Mouse (Mus musculus) heart, embryonic 12.5 days (tissue): ENCODE measurements around the gene Rab30. TPM values are rescaled to one million over a fixed set of nuclear protein-coding genes. Genes with fewer than 3 reads are reported as not detected.

Experiments used
- ATAC-seq: fragments of 200-750 bp; cut with Nextera tagmentation; 2 replicates; pipeline ENCODE4 v1.8.0; 2017; ENCODE audit warnings: moderate TSS enrichment, moderate library complexity; ENCODE audit not compliant: insufficient number of reproducible peaks, low FRiP score
- H3K27ac ChIP-seq: fragments of 300-500 bp; sonication (generic); 2 replicates; pipeline ENCODE4 v1.5.1; 2016; ENCODE audit warnings: mild to moderate bottlenecking, moderate library complexity; ENCODE audit not compliant: poor library complexity, severe bottlenecking
- H3K27me3 ChIP-seq: fragments of 300-500 bp; sonication (generic); replicated peaks from 2 replicates; pipeline ENCODE4 v1.6.1; 2016; ENCODE audit warnings: mild to moderate bottlenecking, moderate library complexity
- H3K36me3 ChIP-seq: fragments of 300-500 bp; sonication (generic); 2 replicates; pipeline ENCODE4 v1.6.1; 2016; ENCODE audit warnings: mild to moderate bottlenecking, moderate library complexity
- H3K4me1 ChIP-seq: fragments of 300-500 bp; sonication (generic); replicated peaks from 2 replicates; pipeline ENCODE4 v1.6.1; 2016; ENCODE audit warnings: mild to moderate bottlenecking
- H3K4me2 ChIP-seq: fragments of 300-500 bp; sonication (generic); 2 replicates; pipeline ENCODE4 v1.6.1; 2016; ENCODE audit warnings: mild to moderate bottlenecking, moderate library complexity
- H3K4me3 ChIP-seq: fragments of 300-500 bp; sonication (generic); 2 replicates; pipeline ENCODE4 v1.5.1; 2016; ENCODE audit warnings: mild to moderate bottlenecking
- H3K9ac ChIP-seq: fragments of 300-500 bp; sonication (generic); 2 replicates; pipeline ENCODE4 v1.6.1; 2016; ENCODE audit warnings: mild to moderate bottlenecking, moderate library complexity
- H3K9me3 ChIP-seq: fragments of 300-500 bp; sonication (generic); replicated peaks from 2 replicates; pipeline ENCODE4 v1.6.1; 2016; ENCODE audit warnings: mild to moderate bottlenecking, moderate library complexity
- whole genome bisulfite sequencing: fragments of 180-500 bp; shearing (Covaris S2); methylation state at CpG from one replicate; pipeline ENCODE4 v1.1.7; 2016; 5-methylcytosine and 5-hydroxymethylcytosine counted together
- polyA plus RNA-seq: library from polyadenylated mRNA; unstranded; fragments of >200 nt; fragmentation: Nextera tagmentation; extraction: Ambion mirVana; gene quantifications from 2 replicates; pipeline ENCODE4 v1.2.1, GENCODE M21; 2016

Gene Rab30
- polyA plus RNA-seq, 1 experiment from 2014 or later, result 9.4 TPM

- WGBS, result 79% methylated on average over 1 of the region's 1 CpGs
- Histone ChIP-seq H3K27me3 (no peaks in the 10 kb centered on the region), H3K36me3 (no peaks in the 10 kb centered on the region), H3K4me1 (no peaks in the 10 kb centered on the region; the same call in 1 of the 2 replicates), H3K4me2 (no peak overlapping the region), H3K4me3 (no peak overlapping the region), H3K9ac (no peak overlapping the region), H3K9me3 (no peaks in the 10 kb centered on the region), H3K27ac (no peak overlapping the region)
- no peak for ATAC-seq
These were observed 79.0 kb downstream of the Rab30 start for GRCm38 (mm10) chr7:92820410-92820809.

GRCm38 (mm10) chr7:92820941-92821465 lies 79.6 kb downstream of the Rab30 start:
- Histone ChIP-seq H3K9me3 (no peaks in the 10 kb centered on the region), H3K4me3 (no peak overlapping the region), H3K27ac (no peak overlapping the region), H3K4me1 (no peaks in the 10 kb centered on the region; the same call in 1 of the 2 replicates), H3K36me3 (no peaks in the 10 kb centered on the region), H3K27me3 (no peaks in the 10 kb centered on the region), H3K9ac (no peak overlapping the region), H3K4me2 (no peak overlapping the region)
- WGBS, result 74% methylated on average over 7 of the region's 7 CpGs
- no peak for ATAC-seq

GRCm38 (mm10) chr7:92821871-92822270 lies 80.5 kb downstream of the Rab30 start:
- WGBS, result 62% methylated on average over 4 of the region's 4 CpGs
- Histone ChIP-seq H3K27ac (no peak overlapping the region), H3K4me1 (no peaks in the 10 kb centered on the region; the same call in 1 of the 2 replicates), H3K4me2 (no peak overlapping the region), H3K4me3 (no peak overlapping the region), H3K9ac (no peak overlapping the region), H3K27me3 (no peaks in the 10 kb centered on the region), H3K36me3 (no peaks in the 10 kb centered on the region), H3K9me3 (no peaks in the 10 kb centered on the region)
- ATAC-seq, result no peak

- no peaks in the 10 kb centered on the region for H3K36me3 ChIP-seq
- no peaks in the 10 kb centered on the region for H3K27me3 ChIP-seq
- H3K9ac ChIP-seq, result no peak overlapping the region
- H3K4me1 ChIP-seq, result no peaks in the 10 kb centered on the region; the same call in 1 of the 2 replicates
- H3K4me2 ChIP-seq, result no peak overlapping the region
- H3K9me3 ChIP-seq, result no peaks in the 10 kb centered on the region
- H3K27ac ChIP-seq, result no peak overlapping the region
- no peak overlapping the region for H3K4me3 ChIP-seq
- no peak for ATAC-seq
- WGBS, result 59% methylated on average over 1 of the region's 1 CpGs
These were observed 81.2 kb downstream of the Rab30 start for GRCm38 (mm10) chr7:92822409-92823101.

GRCm38 (mm10) chr7:92826248-92826647 lies 84.8 kb downstream of the Rab30 start:
- no peaks in the 10 kb centered on the region for H3K4me1 ChIP-seq
- no peak for ATAC-seq
- no peak overlapping the region for H3K4me2 ChIP-seq
- 85% methylated on average over 3 of the region's 3 CpGs for WGBS
- H3K9me3 ChIP-seq, result no peaks in the 10 kb centered on the region
- no peaks in the 10 kb centered on the region for H3K27me3 ChIP-seq
- H3K9ac ChIP-seq, result no peak overlapping the region
- no peak overlapping the region for H3K4me3 ChIP-seq
- H3K27ac ChIP-seq, result no peak overlapping the region
- H3K36me3 ChIP-seq, result no peaks in the 10 kb centered on the region

- no peak overlapping the region for H3K4me3 ChIP-seq
- no peak overlapping the region for H3K4me2 ChIP-seq
- WGBS, result 41% methylated on average over 3 of the region's 3 CpGs
- no peaks in the 10 kb centered on the region for H3K36me3 ChIP-seq
- H3K27me3 ChIP-seq, result no peaks in the 10 kb centered on the region
- no peak for ATAC-seq
- no peak overlapping the region for H3K9ac ChIP-seq
- no peaks in the 10 kb centered on the region for H3K4me1 ChIP-seq
- no peak overlapping the region for H3K27ac ChIP-seq
- H3K9me3 ChIP-seq, result no peaks in the 10 kb centered on the region
These were observed 86.6 kb downstream of the Rab30 start for GRCm38 (mm10) chr7:92827981-92828380.

- ATAC-seq, result no peak
- H3K4me1 ChIP-seq, result no peaks in the 10 kb centered on the region
- H3K9me3 ChIP-seq, result no peaks in the 10 kb centered on the region
- peaks cover 8% of the 10 kb centered on the region; the same call in 1 of the 2 replicates for H3K36me3 ChIP-seq
- no peak overlapping the region for H3K9ac ChIP-seq
- no peak overlapping the region for H3K4me3 ChIP-seq
- H3K27ac ChIP-seq, result no peak overlapping the region
- WGBS, result 87% methylated on average over 6 of the region's 6 CpGs
- no peak overlapping the region for H3K4me2 ChIP-seq
- no peaks in the 10 kb centered on the region for H3K27me3 ChIP-seq
These were observed 91.0 kb downstream of the Rab30 start for GRCm38 (mm10) chr7:92832395-92832794.

GRCm38 (mm10) chr7:92834391-92834790 lies 93.0 kb downstream of the Rab30 start:
- Histone ChIP-seq H3K4me3 (no peak overlapping the region), H3K4me1 (no peaks in the 10 kb centered on the region), H3K9ac (no peak overlapping the region), H3K4me2 (no peak overlapping the region), H3K36me3 (peaks cover 8% of the 10 kb centered on the region; the same call in 1 of the 2 replicates), H3K9me3 (no peaks in the 10 kb centered on the region), H3K27me3 (no peaks in the 10 kb centered on the region), H3K27ac (no peak overlapping the region)
- WGBS, result 71% methylated on average over 2 of the region's 2 CpGs
- no peak for ATAC-seq

- WGBS, result 72% methylated on average over 3 of the region's 3 CpGs
- no peaks in the 10 kb centered on the region for H3K4me1 ChIP-seq
- H3K4me2 ChIP-seq, result no peak overlapping the region
- H3K9me3 ChIP-seq, result no peaks in the 10 kb centered on the region
- no peak overlapping the region for H3K4me3 ChIP-seq
- H3K36me3 ChIP-seq, result peaks cover 8% of the 10 kb centered on the region; the same call in 1 of the 2 replicates
- no peak overlapping the region for H3K27ac ChIP-seq
- H3K27me3 ChIP-seq, result no peaks in the 10 kb centered on the region
- no peak for ATAC-seq
- no peak overlapping the region for H3K9ac ChIP-seq
These were observed 95.0 kb downstream of the Rab30 start for GRCm38 (mm10) chr7:92836447-92836846.

- no peak overlapping the region for H3K4me3 ChIP-seq
- H3K9me3 ChIP-seq, result no peaks in the 10 kb centered on the region
- ATAC-seq, result no peak
- no peak overlapping the region for H3K9ac ChIP-seq
- WGBS, result 78% methylated on average over 11 of the region's 11 CpGs
- H3K27me3 ChIP-seq, result no peaks in the 10 kb centered on the region
- H3K36me3 ChIP-seq, result peaks cover 8% of the 10 kb centered on the region; the same call in 1 of the 2 replicates
- H3K27ac ChIP-seq, result no peak overlapping the region
- H3K4me2 ChIP-seq, result no peak overlapping the region
- H3K4me1 ChIP-seq, result no peaks in the 10 kb centered on the region
These were observed 95.8 kb downstream of the Rab30 start for GRCm38 (mm10) chr7:92837226-92837625.

GRCm38 (mm10) chr7:92837907-92838306 lies 96.5 kb downstream of the Rab30 start:
- no peak overlapping the region for H3K4me3 ChIP-seq
- H3K9ac ChIP-seq, result no peak overlapping the region
- no peak overlapping the region for H3K4me2 ChIP-seq
- peaks cover 8% of the 10 kb centered on the region; the same call in 1 of the 2 replicates for H3K36me3 ChIP-seq
- no peaks in the 10 kb centered on the region for H3K4me1 ChIP-seq
- 66% methylated on average over 3 of the region's 3 CpGs for WGBS
- no peaks in the 10 kb centered on the region for H3K9me3 ChIP-seq
- no peak for ATAC-seq
- H3K27ac ChIP-seq, result no peak overlapping the region
- H3K27me3 ChIP-seq, result no peaks in the 10 kb centered on the region
